Mouse (Mus musculus) forebrain, embryonic 14.5 days (tissue): ENCODE data around the gene Scarb2. TPM values are rescaled to one million over a fixed set of nuclear protein-coding genes. Genes with fewer than 3 reads are reported as not detected.

Experiments used
- ATAC-seq: fragments of 200-750 bp; cut with Nextera tagmentation; 2 replicates; pipeline ENCODE4 v1.8.0; 2017; ENCODE audit warnings: mild to moderate bottlenecking, moderate library complexity
- DNase-seq: peaks from one replicate; pipeline ENCODE4 v3.0.0-alpha.2; 2015; ENCODE audit warnings: low spot score
- H3K27ac ChIP-seq: fragments of 300-500 bp; sonication (generic); 2 replicates; pipeline ENCODE4 v1.5.1; 2014; ENCODE audit warnings: low read depth, mild to moderate bottlenecking, control low read depth, low read length, moderate library complexity
- H3K27me3 ChIP-seq: fragments of 300-500 bp; sonication (generic); replicated peaks from 2 replicates; pipeline ENCODE4 v1.6.1; 2014; ENCODE audit warnings: low read length, control low read depth, mixed read lengths; ENCODE audit not compliant: control insufficient read depth, insufficient read depth
- H3K36me3 ChIP-seq: fragments of 300-500 bp; sonication (generic); 2 replicates; pipeline ENCODE4 v1.6.1; 2014; ENCODE audit warnings: low read length, control low read depth; ENCODE audit not compliant: control insufficient read depth, insufficient read depth
- H3K4me1 ChIP-seq: fragments of 300-500 bp; sonication (generic); 2 replicates; pipeline ENCODE4 v1.6.1; 2014; ENCODE audit warnings: antibody characterized with exemption, low read length, control low read depth; ENCODE audit not compliant: control insufficient read depth, insufficient read depth
- H3K4me2 ChIP-seq: fragments of 300-500 bp; sonication (generic); 2 replicates; pipeline ENCODE4 v1.6.1; 2014; ENCODE audit warnings: mild to moderate bottlenecking, control low read depth, low read length
- H3K4me3 ChIP-seq: fragments of 300-500 bp; sonication (generic); 2 replicates; pipeline ENCODE4 v1.5.1; 2014; ENCODE audit warnings: low read depth, low read length, control low read depth
- H3K9ac ChIP-seq: fragments of 300-500 bp; sonication (generic); 2 replicates; pipeline ENCODE4 v1.6.1; 2014; ENCODE audit warnings: mild to moderate bottlenecking, low read length, control low read depth, moderate library complexity
- H3K9me3 ChIP-seq: fragments of 300-500 bp; sonication (generic); replicated peaks from 2 replicates; pipeline ENCODE4 v1.6.1; 2016; ENCODE audit warnings: low read length, control low read depth, mixed read lengths; ENCODE audit not compliant: control insufficient read depth
- WGBS: fragments of 180-500 bp; shearing (Covaris S2); extraction: QIAGEN DNeasy Blood & Tissue Kit; methylation state at CpG from one replicate; pipeline ENCODE4 v1.1.7; 2014; 5-methylcytosine and 5-hydroxymethylcytosine counted together
- polyA plus RNA-seq: library from polyadenylated mRNA; unstranded; fragments of >200 nt; fragmentation: Nextera tagmentation; extraction: Ambion mirVana; gene quantifications from 2 replicates; pipeline ENCODE4 v1.2.1, GENCODE M21; 2014

Gene Scarb2
- polyA plus RNA-seq, 1 experiment from 2014 or later: 26.0 TPM

GRCm38 (mm10) chr5:92465511-92465910 lies 41.1 kb downstream of the Scarb2 start:
- Histone ChIP-seq H3K4me3 (no peak overlapping the region), H3K9ac (no peak overlapping the region), H3K4me2 (no peak overlapping the region), H3K27me3 (no peaks in the 10 kb centered on the region), H3K36me3 (peaks cover 10% of the 10 kb centered on the region), H3K4me1 (no peaks in the 10 kb centered on the region), H3K27ac (no peak overlapping the region), H3K9me3 (no peaks in the 10 kb centered on the region)
- DNase-seq (no peak), ATAC-seq (no peak)
- 94% methylated on average over 5 of the region's 5 CpGs for WGBS

DNA sequence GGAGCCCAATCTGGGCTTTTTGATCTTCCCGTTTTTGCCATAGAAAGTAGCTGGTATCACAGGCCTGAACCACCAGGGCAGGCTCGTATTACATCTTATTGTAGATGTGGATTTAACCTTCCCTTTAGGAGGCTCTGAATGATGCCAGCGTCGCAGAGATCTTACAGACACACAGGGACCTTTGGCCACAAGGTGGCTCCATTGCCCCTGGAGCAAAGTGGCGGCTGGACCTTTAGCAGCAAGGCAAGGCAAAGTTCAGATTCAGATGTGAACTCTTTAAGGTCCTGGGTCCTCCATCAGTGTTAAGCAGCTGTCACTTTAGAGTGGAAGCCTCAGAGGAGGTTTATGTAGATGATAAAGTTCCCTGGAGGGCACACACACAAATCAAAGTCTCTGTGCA lies 45.3 kb downstream of the Scarb2 start:
- no peak overlapping the region for H3K9ac ChIP-seq
- no peak overlapping the region for H3K4me2 ChIP-seq
- 23% methylated on average over 5 of the region's 5 CpGs for WGBS
- DNase-seq (peak; percentile 57), ATAC-seq (no peak)
- H3K27me3 ChIP-seq: no peaks in the 10 kb centered on the region
- no peak overlapping the region for H3K4me3 ChIP-seq
- no peaks in the 10 kb centered on the region for H3K4me1 ChIP-seq
- H3K36me3 ChIP-seq: peaks cover 26% of the 10 kb centered on the region
- no peaks in the 10 kb centered on the region for H3K9me3 ChIP-seq
- no peak overlapping the region for H3K27ac ChIP-seq

DNA sequence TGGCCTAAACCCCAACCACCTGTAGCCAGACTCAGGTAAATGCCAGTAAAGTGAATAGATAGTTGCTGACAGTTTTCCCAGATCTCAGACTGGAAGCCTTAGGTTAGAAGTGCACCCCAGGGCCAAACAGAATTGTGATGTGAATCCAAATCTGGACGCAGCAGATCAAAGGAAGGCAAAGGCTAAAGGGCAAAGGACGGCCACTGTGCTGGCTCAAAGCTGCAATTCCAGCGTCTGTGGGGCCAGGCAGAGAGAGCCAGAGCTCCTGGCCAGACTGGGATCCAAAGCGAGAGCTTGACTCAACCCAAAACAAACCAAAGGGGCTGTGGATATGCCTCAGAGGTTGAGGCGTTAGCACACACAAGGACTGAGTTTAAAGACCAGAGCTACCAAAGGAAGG lies 47.9 kb downstream of the Scarb2 start:
- 61% methylated on average over 5 of the region's 5 CpGs for WGBS
- H3K9ac ChIP-seq: no peak overlapping the region
- H3K4me2 ChIP-seq: no peak overlapping the region
- ATAC-seq (no peak), DNase-seq (no peak)
- H3K4me3 ChIP-seq: no peak overlapping the region
- no peaks in the 10 kb centered on the region for H3K9me3 ChIP-seq
- no peaks in the 10 kb centered on the region for H3K27me3 ChIP-seq
- no peaks in the 10 kb centered on the region for H3K4me1 ChIP-seq
- peaks cover 36% of the 10 kb centered on the region for H3K36me3 ChIP-seq
- H3K27ac ChIP-seq: no peak overlapping the region

- peaks cover 47% of the 10 kb centered on the region for H3K36me3 ChIP-seq
- no peak overlapping the region for H3K27ac ChIP-seq
- H3K4me3 ChIP-seq: no peak overlapping the region
- 85% methylated on average over 2 of the region's 2 CpGs for WGBS
- no peak for DNase-seq
- H3K9me3 ChIP-seq: no peaks in the 10 kb centered on the region
- H3K27me3 ChIP-seq: no peaks in the 10 kb centered on the region
- H3K4me2 ChIP-seq: no peak overlapping the region
- no peak overlapping the region for H3K9ac ChIP-seq
- no peaks in the 10 kb centered on the region for H3K4me1 ChIP-seq
- no peak for ATAC-seq
Observed at GRCm38 (mm10) chr5:92457410-92457809, 49.2 kb downstream of the Scarb2 start.

DNA sequence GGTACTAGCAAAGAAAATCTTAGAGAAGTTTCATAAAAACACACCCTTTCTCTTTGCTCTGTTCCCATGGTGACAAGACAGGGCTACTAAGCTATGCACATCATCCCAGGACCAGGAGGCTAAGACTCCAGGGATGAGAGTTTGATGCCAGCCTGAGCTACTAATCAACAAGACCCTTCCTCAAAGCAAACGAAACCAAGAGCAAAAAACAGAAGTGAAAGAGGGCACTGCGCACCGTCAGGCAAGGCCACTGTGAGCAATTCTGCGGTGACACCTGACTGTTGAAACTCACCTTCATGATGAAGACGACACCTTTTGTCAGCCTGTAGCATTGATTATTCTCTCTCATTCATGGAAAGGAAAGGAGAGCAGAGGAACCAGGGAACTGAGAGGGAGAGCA lies 53.8 kb downstream of the Scarb2 start:
- Histone ChIP-seq H3K9me3 (no peaks in the 10 kb centered on the region), H3K27me3 (no peaks in the 10 kb centered on the region), H3K4me3 (no peak overlapping the region), H3K9ac (no peak overlapping the region), H3K27ac (no peak overlapping the region), H3K36me3 (peaks cover 71% of the 10 kb centered on the region), H3K4me2 (no peak overlapping the region), H3K4me1 (no peaks in the 10 kb centered on the region)
- no peak for DNase-seq
- ATAC-seq: no peak
- 94% methylated on average over 5 of the region's 5 CpGs for WGBS

- 98% methylated on average over 5 of the region's 5 CpGs for WGBS
- DNase-seq (no peak), ATAC-seq (no peak)
- Histone ChIP-seq H3K36me3 (peaks cover 77% of the 10 kb centered on the region), H3K9ac (no peak overlapping the region), H3K4me3 (no peak overlapping the region), H3K27ac (no peak overlapping the region), H3K4me1 (no peaks in the 10 kb centered on the region), H3K27me3 (no peaks in the 10 kb centered on the region), H3K4me2 (no peak overlapping the region), H3K9me3 (no peaks in the 10 kb centered on the region)
Observed at GRCm38 (mm10) chr5:92446736-92447135, 59.9 kb downstream of the Scarb2 start.

DNA sequence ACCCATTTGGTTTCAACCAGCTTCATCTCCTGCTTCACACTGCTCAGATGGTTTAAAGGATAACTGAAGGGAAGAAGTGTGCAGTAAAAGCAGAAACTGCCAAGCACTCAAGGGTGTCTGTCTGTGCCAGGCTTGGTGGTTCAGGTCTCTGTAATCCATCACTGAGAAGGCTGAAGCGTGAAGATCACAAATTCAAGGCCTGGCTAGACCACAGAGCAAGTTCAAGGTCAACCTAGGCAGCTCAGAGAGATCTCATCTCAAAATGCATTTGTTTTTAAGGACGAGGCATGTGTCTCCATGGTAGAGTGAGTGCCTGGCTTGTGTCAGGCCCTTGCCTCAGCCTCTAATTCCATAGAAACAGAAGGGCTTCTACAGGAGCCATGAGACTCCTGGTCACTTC lies 61.6 kb downstream of the Scarb2 start:
- no peaks in the 10 kb centered on the region for H3K27me3 ChIP-seq
- H3K4me1 ChIP-seq: no peaks in the 10 kb centered on the region
- H3K4me2 ChIP-seq: no peak overlapping the region
- DNase-seq (no peak), ATAC-seq (no peak)
- no peak overlapping the region for H3K9ac ChIP-seq
- no peak overlapping the region for H3K4me3 ChIP-seq
- no peak overlapping the region for H3K27ac ChIP-seq
- WGBS: 98% methylated on average over 2 of the region's 2 CpGs
- no peaks in the 10 kb centered on the region for H3K9me3 ChIP-seq
- peaks cover 65% of the 10 kb centered on the region for H3K36me3 ChIP-seq

DNA sequence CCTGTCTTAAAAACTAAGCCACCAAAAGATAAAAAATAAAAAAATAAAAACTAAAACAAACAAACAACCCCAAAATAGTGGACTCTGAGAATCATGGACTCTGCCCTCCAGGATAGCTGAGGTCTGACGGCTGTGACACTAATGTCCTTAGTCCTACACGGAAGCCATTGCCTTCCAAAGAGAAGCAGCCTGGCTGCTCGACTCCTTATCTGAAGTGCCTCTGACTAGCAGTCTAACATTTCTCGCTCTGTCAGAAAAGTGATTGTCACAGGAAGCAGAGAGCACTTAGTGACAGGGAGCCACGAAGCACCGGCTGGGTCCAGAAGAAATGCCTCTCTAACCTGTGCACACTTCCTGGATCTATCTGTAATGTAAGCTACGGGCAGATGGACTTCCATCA lies 63.7 kb downstream of the Scarb2 start:
- Histone ChIP-seq H3K4me3 (no peak overlapping the region), H3K4me2 (no peak overlapping the region), H3K9ac (no peak overlapping the region), H3K27ac (no peak overlapping the region), H3K36me3 (peaks cover 44% of the 10 kb centered on the region), H3K27me3 (no peaks in the 10 kb centered on the region), H3K9me3 (no peaks in the 10 kb centered on the region), H3K4me1 (no peaks in the 10 kb centered on the region)
- 91% methylated on average over 7 of the region's 7 CpGs for WGBS
- ATAC-seq (no peak), DNase-seq (no peak)

DNA sequence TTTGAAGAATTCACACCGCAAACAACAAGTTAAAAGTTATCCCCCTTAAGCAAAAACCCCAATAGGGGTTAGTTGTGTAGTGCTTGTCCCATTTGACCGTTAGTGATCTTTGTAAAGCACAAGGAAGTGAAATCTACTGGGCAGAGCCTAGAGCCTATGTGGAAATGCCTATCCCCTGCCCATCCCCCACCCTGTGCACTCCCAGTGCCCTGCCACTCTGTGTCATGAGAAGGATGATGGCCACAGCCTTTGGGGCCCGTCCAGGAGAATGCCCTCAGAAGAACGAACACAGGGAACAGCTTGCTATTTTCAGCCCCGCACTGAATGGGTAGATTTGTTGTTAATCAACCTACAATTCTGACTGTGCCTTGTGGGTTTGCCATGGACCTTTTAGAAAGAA lies 65.1 kb downstream of the Scarb2 start:
- Histone ChIP-seq H3K36me3 (peaks cover 30% of the 10 kb centered on the region), H3K27me3 (no peaks in the 10 kb centered on the region), H3K4me2 (no peak overlapping the region), H3K4me3 (no peak overlapping the region), H3K27ac (no peak overlapping the region), H3K4me1 (no peaks in the 10 kb centered on the region), H3K9ac (no peak overlapping the region), H3K9me3 (no peaks in the 10 kb centered on the region)
- no peak for ATAC-seq
- 74% methylated on average over 5 of the region's 5 CpGs for WGBS
- DNase-seq: no peak
